Mouse (Mus musculus): ENCODE data around the gene P2ry1.

P2ry1 gene

GRCm38 (mm10) chr3:61002587-61003501 is at the start of gene P2ry1:
P2ry1 (plus strand) TSS chr3:61002795.
- DNase-seq (ENCODE audit: low read depth, low spot score), result peak; percentile 46

DNA sequence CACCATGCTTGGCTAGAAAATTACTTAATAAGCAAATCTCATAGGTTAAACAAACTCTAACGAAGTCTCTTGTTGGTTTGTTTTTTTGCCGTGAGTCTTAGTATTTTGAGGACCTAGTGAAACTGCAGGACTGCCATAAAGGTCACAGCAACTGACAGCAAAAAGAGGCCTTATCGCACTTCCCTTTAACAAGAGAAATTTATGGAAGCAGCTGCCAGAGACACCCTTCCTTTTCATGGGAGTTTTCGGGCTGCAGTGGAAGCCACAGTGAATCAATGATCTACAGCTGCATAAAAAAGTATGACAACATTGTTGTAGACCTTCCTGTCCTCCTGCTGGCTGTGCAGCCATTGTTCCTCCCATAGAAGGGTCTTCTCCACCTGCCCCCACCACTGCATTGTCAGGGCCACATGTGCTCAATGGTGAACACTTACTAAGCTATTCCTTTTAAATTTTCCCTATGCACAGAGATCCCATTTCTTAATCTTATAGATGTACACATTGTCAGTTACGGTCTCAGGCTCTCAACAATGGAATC is 49.3 kb upstream of the P2ry1 start:
- no peak for DNase-seq (ENCODE audit: low read depth, low spot score)

- DNase-seq (ENCODE audit: low read depth, low spot score), result no peak
Measured at GRCm38 (mm10) chr3:60954073-60954472, 48.5 kb upstream of the P2ry1 start.

DNA sequence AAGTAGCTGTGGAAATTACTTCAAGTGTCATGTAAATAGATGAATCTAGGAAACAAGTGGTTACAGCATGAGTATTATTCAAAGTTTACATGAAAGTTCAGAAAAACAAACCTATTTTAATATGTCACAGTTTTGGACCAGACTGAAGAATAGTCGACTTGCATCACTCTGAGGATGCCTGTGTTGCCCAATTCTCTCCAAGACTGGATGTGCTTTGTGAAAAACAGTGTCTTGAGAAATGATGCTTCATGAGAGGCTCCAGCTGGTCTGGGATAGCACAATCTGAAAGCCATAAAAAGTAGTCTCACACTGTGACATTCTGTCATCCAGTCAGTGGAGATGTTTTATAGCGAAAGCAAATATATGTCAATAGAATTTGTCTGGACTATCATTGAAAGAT is 43.8 kb upstream of the P2ry1 start:
- no peak for DNase-seq (ENCODE audit: low read depth, low spot score)

- no peak for DNase-seq (ENCODE audit: low read depth, low spot score)
Measured at GRCm38 (mm10) chr3:60965137-60965536, 37.5 kb upstream of the P2ry1 start.

DNA sequence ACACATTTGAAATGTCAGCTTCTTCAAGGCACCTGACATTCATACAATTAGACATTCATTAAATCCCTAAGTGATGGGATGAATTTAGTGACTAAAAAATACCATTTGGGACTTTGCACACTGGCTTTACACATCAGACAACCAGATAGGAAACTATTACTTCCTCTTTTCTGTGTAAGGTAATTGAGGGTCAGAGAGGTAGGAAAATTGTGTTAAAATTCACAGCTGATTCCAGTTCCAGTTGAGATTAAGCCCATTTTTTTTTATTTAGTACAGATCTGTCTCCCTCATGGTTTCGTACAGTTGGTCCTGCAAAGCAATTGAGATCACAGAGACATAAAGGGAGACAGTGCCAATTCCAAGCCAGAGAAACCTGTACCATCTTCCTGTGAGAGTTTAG is 27.7 kb upstream of the P2ry1 start:
- DNase-seq (ENCODE audit: low read depth, low spot score), result no peak

DNA sequence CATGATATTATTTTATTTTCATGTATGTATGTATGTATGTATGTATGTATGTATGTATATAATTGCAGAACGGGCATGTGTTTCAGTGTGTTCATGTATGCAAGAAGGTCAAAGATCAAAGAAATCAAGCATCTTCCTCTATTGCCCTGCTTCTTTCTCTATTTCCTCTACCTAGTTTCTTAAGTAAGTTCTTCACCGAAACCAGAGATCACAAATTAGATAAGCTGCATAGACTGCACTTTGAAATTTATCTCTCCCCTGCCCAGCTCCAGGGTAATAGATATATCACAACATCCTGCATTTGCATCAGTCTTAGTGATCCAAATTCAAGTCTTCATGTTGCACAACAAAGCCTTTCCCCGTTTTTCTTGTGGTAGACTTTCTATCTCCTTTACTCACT is 20.5 kb upstream of the P2ry1 start:
- no peak for DNase-seq (ENCODE audit: low read depth, low spot score)

GRCm38 (mm10) chr3:60998064-60998463 is 4.5 kb upstream of the P2ry1 start:
- DNase-seq (ENCODE audit: low read depth, low spot score), result no peak

GRCm38 (mm10) chr3:60999715-61000114 is 2.9 kb upstream of the P2ry1 start:
- DNase-seq (ENCODE audit: low read depth, low spot score), result no peak

- DNase-seq (ENCODE audit: low read depth, low spot score), result no peak
Measured at GRCm38 (mm10) chr3:61000747-61001146, 1.8 kb upstream of the P2ry1 start.

DNA sequence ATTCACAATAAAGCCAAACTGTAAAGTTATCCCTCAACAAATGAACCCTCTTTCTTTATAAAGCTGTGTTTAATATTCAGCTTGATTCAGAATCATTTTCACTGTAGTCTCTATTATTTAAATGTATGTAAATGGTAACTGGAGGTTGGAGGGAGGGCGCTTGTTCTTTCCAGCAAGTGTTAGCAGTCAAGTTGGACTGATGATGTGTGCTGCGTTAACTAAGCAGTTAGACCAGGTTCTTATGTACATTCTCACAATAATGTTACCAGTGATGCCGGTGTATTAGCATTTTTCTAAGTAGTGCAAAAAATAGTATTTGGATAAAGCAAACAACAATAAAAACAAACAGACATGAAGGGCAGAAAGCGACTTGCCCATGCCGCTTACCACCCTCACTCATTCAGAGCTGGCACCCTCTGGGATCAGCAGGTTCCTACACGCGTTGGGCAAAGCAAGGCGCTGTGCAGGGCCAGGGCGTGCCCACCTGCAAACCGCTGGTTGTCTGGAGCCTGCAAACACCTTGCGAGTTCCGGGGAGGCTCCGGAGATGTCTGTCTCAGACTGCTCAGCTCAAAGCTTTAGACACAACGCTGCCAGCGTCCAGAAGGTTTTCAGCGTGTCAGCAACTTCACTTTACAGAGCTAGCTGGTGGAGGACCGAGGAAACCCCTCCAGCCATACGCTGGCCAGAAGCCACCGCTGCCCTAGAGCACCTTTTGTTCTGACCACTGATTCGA is 576 bp upstream of the P2ry1 start:
- peak; percentile 0 for DNase-seq (ENCODE audit: low read depth, low spot score)

- DNase-seq (ENCODE audit: low read depth, low spot score), result no peak
Measured at GRCm38 (mm10) chr3:61004611-61005010, 2.0 kb downstream of the P2ry1 start.

GRCm38 (mm10) chr3:61011660-61012059 is 9.1 kb downstream of the P2ry1 start:
- no peak for DNase-seq (ENCODE audit: low read depth, low spot score)

DNA sequence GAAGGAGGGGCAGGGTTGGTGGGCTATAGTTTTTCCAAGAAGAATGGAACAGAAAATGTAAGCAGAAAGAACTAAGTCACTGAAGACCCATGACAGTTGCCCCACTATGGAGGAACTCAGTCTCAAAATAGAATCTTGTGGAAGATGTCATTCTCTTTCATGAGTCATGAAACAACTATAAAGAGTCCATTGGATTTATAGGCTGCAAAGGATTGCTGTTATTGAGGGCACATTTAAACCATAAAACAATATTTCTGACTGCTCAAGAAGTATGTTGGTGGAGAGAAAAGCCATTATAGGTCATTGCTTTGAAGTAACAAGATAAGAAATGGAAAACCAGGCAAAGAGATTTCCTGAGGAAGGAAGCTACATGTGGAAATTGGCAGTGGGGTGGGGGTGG is 10.0 kb downstream of the P2ry1 start:
- no peak for DNase-seq (ENCODE audit: low read depth, low spot score)

- DNase-seq (ENCODE audit: low read depth, low spot score), result no peak
Measured at GRCm38 (mm10) chr3:61016733-61017132, 14.1 kb downstream of the P2ry1 start.

DNA sequence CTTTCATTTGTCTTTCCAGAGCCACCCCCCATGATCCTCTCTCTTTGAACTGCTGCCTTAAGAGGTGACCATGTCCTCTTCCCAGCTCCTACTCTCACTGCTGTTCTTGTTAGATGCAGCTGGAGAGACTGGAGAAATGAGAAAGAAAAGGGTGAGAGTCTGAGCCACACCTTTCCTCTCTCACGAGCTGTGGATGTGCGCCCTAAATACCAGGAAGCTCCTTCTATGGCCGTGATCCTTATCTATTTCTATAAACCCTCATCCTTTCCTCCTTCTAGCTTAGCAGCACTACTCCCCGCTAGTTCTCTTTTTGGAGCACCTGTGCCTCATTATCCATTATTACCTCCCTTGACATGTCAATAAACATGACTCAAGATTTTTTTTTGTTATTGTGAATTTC is 29.5 kb downstream of the P2ry1 start:
- no peak for DNase-seq (ENCODE audit: low read depth, low spot score)

DNA sequence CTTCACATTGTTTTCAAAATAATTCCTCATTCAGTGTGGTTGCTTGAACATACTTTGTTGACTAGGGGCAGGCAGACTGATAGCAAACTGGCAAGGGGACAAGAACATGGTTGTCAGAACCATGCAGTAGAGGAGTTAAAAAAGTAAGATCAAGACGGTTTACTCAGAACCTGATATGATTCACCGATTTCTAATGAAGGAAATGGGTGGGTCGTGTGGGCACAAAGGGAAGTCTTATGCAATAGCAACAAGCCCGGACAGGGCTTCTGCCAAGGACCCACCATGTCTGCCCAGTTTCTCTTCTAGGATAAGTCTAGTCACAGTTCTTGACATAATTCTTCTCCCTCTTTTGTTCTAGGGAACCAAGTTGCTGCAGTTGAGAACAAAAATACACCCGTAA is 33.0 kb downstream of the P2ry1 start:
- DNase-seq (ENCODE audit: low read depth, low spot score), result no peak

- DNase-seq (ENCODE audit: low read depth, low spot score), result no peak
Measured at GRCm38 (mm10) chr3:61039916-61040315, 37.3 kb downstream of the P2ry1 start.

DNA sequence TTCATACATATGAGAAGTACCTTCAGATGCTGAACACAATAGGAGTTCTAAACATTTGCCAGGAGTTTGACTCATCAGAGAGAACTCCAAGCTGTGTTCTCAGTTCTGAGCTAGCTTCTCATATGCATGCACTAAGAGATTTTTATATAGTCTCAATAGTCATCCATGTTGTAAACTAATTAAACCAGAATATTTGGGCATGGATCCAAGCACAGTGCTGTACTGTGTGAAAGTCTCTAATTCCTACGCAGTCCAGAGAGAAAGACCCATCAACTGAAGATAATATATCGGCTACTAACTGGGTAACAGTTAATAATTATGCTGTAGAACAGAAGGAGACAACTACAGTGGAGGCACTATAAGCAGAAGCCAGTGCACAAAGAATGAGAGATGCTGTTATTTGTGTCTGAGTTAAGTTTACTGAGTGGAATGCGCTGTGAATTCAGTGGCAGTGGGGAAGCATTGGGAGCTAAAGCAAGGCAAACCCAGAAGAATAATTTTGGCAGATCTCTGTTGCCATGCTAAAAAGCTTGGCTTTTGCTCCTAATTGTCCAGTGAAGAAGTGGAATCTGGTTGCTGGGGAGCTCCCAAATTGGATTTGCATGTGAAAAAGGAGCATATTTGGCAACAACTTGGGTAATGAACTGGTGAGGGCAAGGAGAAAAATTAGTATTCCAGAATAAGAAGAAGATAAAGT is 47.5 kb downstream of the P2ry1 start:
- DNase-seq (ENCODE audit: low read depth, low spot score), result no peak

Data from brain, embryonic 18.5 days (tissue).